9 mouse cellular contexts compared by ENCODE assay signal in genomic region chr3:96488907-96489629, GRCm38 (mm10). TPM values are rescaled to one million over a fixed set of nuclear protein-coding genes. Genes with fewer than 3 reads are reported as not detected.
A peak's percentile ranks its signal among the peaks of the same experiment; 100 is the strongest.
DNase-seq lines count a peak whose midpoint lies in the region; ATAC-seq and TF ChIP-seq lines count a peak whose summit lies in the region.
"Not testable (repeated sequence)": the region's sequence is repeated elsewhere in the genome, so short reads cannot be mapped to it uniquely, and the experiment has no call there.
"Had no signal": no experiment of that assay in that cellular context is flagged by ENCODE, and none has a peak within 500 bp of the region (broad histone marks: within the 10 kb centered on the region; RNA-seq: fewer than 3 reads in every experiment).

No protein-coding gene starts in this region.

- peak overlapping the region; percentile 40; the same call in 1 of the 2 replicates for H3K4me3 ChIP-seq in embryonic facial prominence, embryonic 10.5 days
- H3K4me3 ChIP-seq in forebrain, embryonic 16.5 days (replicated peaks; ENCODE audit: low read length): peak overlapping the region; percentile 22; the same call in 1 of the 2 replicates
- peak overlapping the region; percentile 40 for H3K4me3 ChIP-seq in hindbrain, embryonic 10.5 days
- H3K4me3 ChIP-seq in kidney, embryonic 15.5 days (replicated peaks): peak overlapping the region; percentile 26; the same call in 1 of the 2 replicates
- peak overlapping the region; percentile 42 for H3K4me3 ChIP-seq in liver, embryonic 15.5 days (replicated peaks)
- peak overlapping the region; percentile 28 for H3K4me3 ChIP-seq in midbrain, embryonic 13.5 days (replicated peaks)
- H3K4me3 ChIP-seq in stomach, embryonic 14.5 days (ENCODE audit: low read depth, low read length): not testable (repeated sequence)

- POLR2A ChIA-PET in Patski (lab: Charles Lee): not testable (repeated sequence)

- in situ Hi-C loops in Patski (cut with MboI; ENCODE audit: low pct_unique_long_range_greater_than_20kb): loop anchor here (10.0 kb wide), 1 partner anchor 64 kb away; no protein-coding TSS in a partner anchor

- H3K27ac ChIP-seq in embryonic facial prominence, embryonic 10.5 days (replicated peaks): peak overlapping the region; percentile 82
- H3K27ac ChIP-seq in forebrain, embryonic 16.5 days (ENCODE audit: low read length): peak overlapping the region; percentile 73
- H3K27ac ChIP-seq in hindbrain, embryonic 10.5 days: peak overlapping the region; percentile 86
- peak overlapping the region; percentile 86 for H3K27ac ChIP-seq in kidney, embryonic 15.5 days
- H3K27ac ChIP-seq in liver, embryonic 15.5 days (replicated peaks): peak overlapping the region; percentile 90
- H3K27ac ChIP-seq in midbrain, embryonic 13.5 days: peak overlapping the region; percentile 90
- H3K27ac ChIP-seq in stomach, embryonic 14.5 days (ENCODE audit: low read length): peak overlapping the region; percentile 71; the same call in 1 of the 2 replicates

- 0 out of 2 replicates have a peak overlapping the region, but pooled peaks have one; percentile 35 for H3K9ac ChIP-seq in forebrain, embryonic 16.5 days (replicated peaks; ENCODE audit: low read depth, low read length)
- not testable (repeated sequence) for H3K9ac ChIP-seq in kidney, embryonic 15.5 days; liver, embryonic 15.5 days; midbrain, embryonic 13.5 days (replicated peaks); stomach, embryonic 14.5 days (replicated peaks; ENCODE audit: low read depth, low read length)

- not testable (repeated sequence) for DNase-seq in Patski (ENCODE audit: low read depth, low spot score); embryonic facial prominence, embryonic 10.5 days (ENCODE audit: low spot score); hindbrain, embryonic 10.5 days (ENCODE audit: low spot score)

- H3K36me3 ChIP-seq in embryonic facial prominence, embryonic 10.5 days (replicated peaks); forebrain, embryonic 16.5 days (ENCODE audit: control insufficient read depth, insufficient read depth); hindbrain, embryonic 10.5 days; kidney, embryonic 15.5 days; liver, embryonic 15.5 days (replicated peaks); midbrain, embryonic 13.5 days; stomach, embryonic 14.5 days (ENCODE audit: control insufficient read depth, insufficient read depth, low read length): not testable (repeated sequence)

- H3K27me3 ChIP-seq in Patski; embryonic facial prominence, embryonic 10.5 days (replicated peaks; ENCODE audit: low read depth, poor library complexity, severe bottlenecking); forebrain, embryonic 16.5 days (replicated peaks; ENCODE audit: control insufficient read depth, insufficient read depth, low read length); liver, embryonic 15.5 days; stomach, embryonic 14.5 days (ENCODE audit: control insufficient read depth, insufficient read depth, low read length): not testable (repeated sequence)
- peaks cover 12% of the 10 kb centered on the region for H3K27me3 ChIP-seq in hindbrain, embryonic 10.5 days (ENCODE audit: insufficient read depth, poor library complexity, severe bottlenecking)
- H3K27me3 ChIP-seq in kidney, embryonic 15.5 days: peaks cover 11% of the 10 kb centered on the region; the same call in 1 of the 2 replicates
- H3K27me3 ChIP-seq in midbrain, embryonic 13.5 days: peaks cover 11% of the 10 kb centered on the region

- CTCF ChIA-PET in Patski (lab: Charles Lee): not testable (repeated sequence)

- peaks cover 19% of the 10 kb centered on the region for H3K4me1 ChIP-seq in embryonic facial prominence, embryonic 10.5 days
- H3K4me1 ChIP-seq in forebrain, embryonic 16.5 days (replicated peaks; ENCODE audit: control insufficient read depth, insufficient read depth, low read length); midbrain, embryonic 13.5 days (replicated peaks); stomach, embryonic 14.5 days (ENCODE audit: control insufficient read depth, insufficient read depth, low read length): not testable (repeated sequence)
- peaks cover 20% of the 10 kb centered on the region for H3K4me1 ChIP-seq in hindbrain, embryonic 10.5 days (replicated peaks)
- H3K4me1 ChIP-seq in kidney, embryonic 15.5 days: peaks cover 17% of the 10 kb centered on the region; the same call in 1 of the 2 replicates
- H3K4me1 ChIP-seq in liver, embryonic 15.5 days (replicated peaks): peaks cover 27% of the 10 kb centered on the region

- 1% methylated on average over 9 of the region's 31 CpGs for WGBS in embryonic facial prominence, embryonic 10.5 days
- WGBS in forebrain, embryonic 16.5 days: under 1% methylated on average over 9 of the region's 31 CpGs
- 0% methylated on average over 9 of the region's 31 CpGs for WGBS in hindbrain, embryonic 10.5 days
- WGBS in kidney, embryonic 15.5 days: 0% methylated on average over 9 of the region's 31 CpGs
- 0% methylated on average over 9 of the region's 31 CpGs for WGBS in liver, embryonic 15.5 days (ENCODE audit: insufficient replicate concordance)
- WGBS in midbrain, embryonic 13.5 days: under 1% methylated on average over 9 of the region's 31 CpGs
- WGBS in stomach, embryonic 14.5 days: 2% methylated on average over 9 of the region's 31 CpGs

- H3K9me3 ChIP-seq in embryonic facial prominence, embryonic 10.5 days; forebrain, embryonic 16.5 days (ENCODE audit: control insufficient read depth, low read length); hindbrain, embryonic 10.5 days; kidney, embryonic 15.5 days (replicated peaks); liver, embryonic 15.5 days (replicated peaks); midbrain, embryonic 13.5 days; stomach, embryonic 14.5 days (ENCODE audit: control insufficient read depth, low read depth, low read length): not testable (repeated sequence)

- ATAC-seq in Patski: peak; percentile 63
- peak; percentile 62 for ATAC-seq in forebrain, embryonic 16.5 days
- ATAC-seq in kidney, embryonic 15.5 days (replicated peaks; ENCODE audit: low FRiP score): peak; percentile 76
- peak; percentile 72 for ATAC-seq in liver, embryonic 15.5 days (ENCODE audit: insufficient read depth)
- ATAC-seq in midbrain, embryonic 13.5 days: peak; percentile 72
- ATAC-seq in stomach, embryonic 14.5 days (ENCODE audit: insufficient number of reproducible peaks, insufficient read depth, low FRiP score, low read depth): peak; percentile 69

- H3K4me2 ChIP-seq in forebrain, embryonic 16.5 days (ENCODE audit: low read length); midbrain, embryonic 13.5 days (replicated peaks); stomach, embryonic 14.5 days (replicated peaks; ENCODE audit: low read depth, low read length): not testable (repeated sequence)
- 0 out of 2 replicates have a peak overlapping the region, but pooled peaks have one; percentile 30 for H3K4me2 ChIP-seq in kidney, embryonic 15.5 days
- peak overlapping the region; percentile 49 for H3K4me2 ChIP-seq in liver, embryonic 15.5 days

- TF ChIP-seq CTCF in Patski (IDR thresholded peaks at IDR 0.05): not testable (repeated sequence)

RNA-seq across cellular contexts. Expression of gene Hfe2, which starts 35.9 kb away (rescaled TPM):
- polyA plus RNA-seq in Patski (2021): not detected
- 1.4 and 1.5 TPM in 2 replicates for polyA plus RNA-seq in embryonic facial prominence, embryonic 10.5 days (2016; fragmentation: Nextera tagmentation; extraction: Ambion mirVana)
- polyA plus RNA-seq in forebrain, embryonic 16.5 days (2015; fragmentation: Nextera tagmentation; extraction: Ambion mirVana): 0.66 and 1.1 TPM in 2 replicates
- 0.89 and 2.2 TPM in 2 replicates for polyA plus RNA-seq in hindbrain, embryonic 10.5 days (2016; fragmentation: Nextera tagmentation; extraction: Ambion mirVana)
- polyA plus RNA-seq in kidney, embryonic 15.5 days (2015; fragmentation: Nextera tagmentation; extraction: Ambion mirVana): 1.1 and 1.8 TPM in 2 replicates
- 7.1 and 8.5 TPM in 2 replicates for polyA plus RNA-seq in liver, embryonic 15.5 days (2015; fragmentation: Nextera tagmentation; extraction: Ambion mirVana)
- polyA plus RNA-seq in midbrain, embryonic 13.5 days (2015; fragmentation: Nextera tagmentation; extraction: Ambion mirVana): 0.62 and 0.76 TPM in 2 replicates
- polyA plus RNA-seq in stomach, embryonic 14.5 days (2014; fragmentation: Nextera tagmentation; extraction: Ambion mirVana): 0.20 TPM in 1 of 2 replicates, not detected in the other

RNA-seq across cellular contexts. Expression of gene BC107364, which starts 37.0 kb away (rescaled TPM):
- not detected for polyA plus RNA-seq in Patski (2021)
- polyA plus RNA-seq in embryonic facial prominence, embryonic 10.5 days (2016; fragmentation: Nextera tagmentation; extraction: Ambion mirVana): not detected in 2 replicates
- not detected in 2 replicates for polyA plus RNA-seq in forebrain, embryonic 16.5 days (2015; fragmentation: Nextera tagmentation; extraction: Ambion mirVana)
- polyA plus RNA-seq in hindbrain, embryonic 10.5 days (2016; fragmentation: Nextera tagmentation; extraction: Ambion mirVana): 0.25 TPM in 1 of 2 replicates, not detected in the other
- polyA plus RNA-seq in kidney, embryonic 15.5 days (2015; fragmentation: Nextera tagmentation; extraction: Ambion mirVana): 0.15 TPM in 1 of 2 replicates, not detected in the other
- polyA plus RNA-seq in liver, embryonic 15.5 days (2015; fragmentation: Nextera tagmentation; extraction: Ambion mirVana): not detected in 2 replicates
- not detected in 2 replicates for polyA plus RNA-seq in midbrain, embryonic 13.5 days (2015; fragmentation: Nextera tagmentation; extraction: Ambion mirVana)
- polyA plus RNA-seq in stomach, embryonic 14.5 days (2014; fragmentation: Nextera tagmentation; extraction: Ambion mirVana): not detected in 2 replicates
- polyA plus RNA-seq: frontal cortex, adult 2 months had no signal
